Mouse (Mus musculus) midbrain, embryonic 16.5 days (tissue): ENCODE measurements around the gene Traip. TPM values are rescaled to one million over a fixed set of nuclear protein-coding genes. Genes with fewer than 3 reads are reported as not detected.
A peak's percentile ranks its signal among the peaks of the same experiment; 100 is the strongest.

Source experiments
- ATAC-seq: fragments of 200-750 bp; cut with Nextera tagmentation; 2 replicates; pipeline ENCODE4 v1.8.0; 2017; ENCODE audit warnings: moderate TSS enrichment
- H3K27ac ChIP-seq: fragments of 300-500 bp; sonication (generic); 2 replicates; pipeline ENCODE4 v1.5.1; 2014; ENCODE audit warnings: mild to moderate bottlenecking, low read length, mixed read lengths
- H3K27me3 ChIP-seq: fragments of 300-500 bp; sonication (generic); 2 replicates; pipeline ENCODE4 v1.6.1; 2014; ENCODE audit warnings: low read depth, low read length, mixed read lengths; ENCODE audit not compliant: control insufficient read depth, insufficient read depth
- H3K36me3 ChIP-seq: fragments of 300-500 bp; sonication (generic); 2 replicates; pipeline ENCODE4 v1.6.1; 2014; ENCODE audit warnings: mild to moderate bottlenecking, low read length, moderate library complexity, mixed read lengths; ENCODE audit not compliant: control insufficient read depth, insufficient read depth
- H3K4me1 ChIP-seq: fragments of 300-500 bp; sonication (generic); 2 replicates; pipeline ENCODE4 v1.6.1; 2014; ENCODE audit warnings: mild to moderate bottlenecking, low read length, mixed read lengths; ENCODE audit not compliant: control insufficient read depth, insufficient read depth
- H3K4me2 ChIP-seq: fragments of 300-500 bp; sonication (generic); 2 replicates; pipeline ENCODE4 v1.6.1; 2014; ENCODE audit warnings: mild to moderate bottlenecking, low read length, mixed read lengths
- H3K4me3 ChIP-seq: fragments of 300-500 bp; sonication (generic); 2 replicates; pipeline ENCODE4 v1.5.1; 2014; ENCODE audit warnings: low read depth, mild to moderate bottlenecking, low read length, moderate library complexity, mixed read lengths
- H3K9ac ChIP-seq: fragments of 300-500 bp; sonication (generic); 2 replicates; pipeline ENCODE4 v1.6.1; 2014; ENCODE audit warnings: low read depth, low read length, mixed read lengths
- H3K9me3 ChIP-seq: fragments of 300-500 bp; sonication (generic); replicated peaks from 2 replicates; pipeline ENCODE4 v1.6.1; 2014; ENCODE audit warnings: mild to moderate bottlenecking, low read length, mixed read lengths; ENCODE audit not compliant: control insufficient read depth, poor library complexity, severe bottlenecking
- WGBS: fragments of 180-500 bp; shearing (Covaris S2); extraction: QIAGEN DNeasy Blood & Tissue Kit; methylation state at CpG from one replicate; pipeline ENCODE4 v1.1.7; 2014; 5-methylcytosine and 5-hydroxymethylcytosine counted together
- polyA plus RNA-seq: library from polyadenylated mRNA; unstranded; fragments of >200 nt; fragmentation: Nextera tagmentation; extraction: Ambion mirVana; gene quantifications from 2 replicates; pipeline ENCODE4 v1.2.1, GENCODE M21; 2015

Gene Traip
- polyA plus RNA-seq, 1 experiment from 2014 or later, result 12.6 TPM

DNA sequence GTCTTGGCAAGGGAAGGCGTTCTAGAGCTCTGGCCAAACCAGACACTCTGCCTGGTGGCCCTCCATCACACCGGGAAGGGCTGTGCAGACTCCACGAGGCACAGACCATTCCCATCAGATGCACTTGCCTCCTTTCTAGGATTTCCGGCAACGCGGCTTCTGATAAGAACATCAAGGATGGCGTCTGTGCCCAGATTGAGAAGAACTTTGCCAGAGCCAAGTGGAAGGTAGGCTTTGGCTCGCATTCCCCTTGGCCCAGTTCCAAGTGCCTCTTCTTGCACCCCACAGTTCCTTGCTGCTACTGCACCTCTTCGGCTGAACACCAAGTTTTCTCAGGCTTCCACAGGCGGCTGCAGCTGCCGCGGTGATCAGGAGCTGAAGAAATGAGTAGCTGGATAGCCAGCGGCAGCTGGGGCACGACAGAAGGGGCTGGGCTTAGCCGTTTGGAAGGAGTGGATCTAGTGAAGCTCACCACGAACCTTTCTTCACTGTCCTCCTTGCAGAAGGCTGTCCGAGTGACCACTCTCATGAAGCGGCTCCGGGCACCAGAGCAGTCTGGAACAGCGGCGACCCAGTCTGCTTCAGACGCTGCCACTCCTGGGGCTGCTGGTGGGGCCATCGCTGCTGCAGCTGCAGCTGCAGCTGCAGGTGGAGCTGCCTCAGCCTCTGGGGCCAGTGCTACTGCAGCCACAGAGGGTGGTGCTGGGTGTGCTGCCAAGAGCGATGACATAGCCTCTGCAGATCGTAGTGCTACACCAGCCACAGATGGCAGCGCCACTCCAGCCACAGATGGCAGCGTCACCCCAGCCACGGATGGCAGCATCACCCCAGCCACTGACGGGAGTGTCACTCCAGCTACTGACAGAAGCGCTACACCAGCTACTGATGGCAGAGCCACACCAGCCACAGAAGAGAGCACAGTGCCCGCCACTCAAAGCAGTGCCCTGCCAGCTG, 2.4 kb upstream of the Traip start:
- WGBS, result 91% methylated on average over 31 of the region's 31 CpGs
- Histone ChIP-seq H3K27ac (no peak overlapping the region), H3K4me3 (no peak overlapping the region), H3K4me2 (no peak overlapping the region), H3K36me3 (peaks cover 5% of the 10 kb centered on the region; the same call in 1 of the 2 replicates), H3K9me3 (no peaks in the 10 kb centered on the region), H3K4me1 (peaks cover 13% of the 10 kb centered on the region), H3K27me3 (no peaks in the 10 kb centered on the region), H3K9ac (no peak overlapping the region)
- ATAC-seq, result no peak

- H3K9me3 ChIP-seq, result no peaks in the 10 kb centered on the region
- H3K36me3 ChIP-seq, result peaks cover 5% of the 10 kb centered on the region; the same call in 1 of the 2 replicates
- no peaks in the 10 kb centered on the region for H3K27me3 ChIP-seq
- no peak overlapping the region for H3K4me2 ChIP-seq
- WGBS, result 86% methylated on average over 13 of the region's 13 CpGs
- peaks cover 13% of the 10 kb centered on the region for H3K4me1 ChIP-seq
- no peak overlapping the region for H3K27ac ChIP-seq
- ATAC-seq, result no peak
- no peak overlapping the region for H3K9ac ChIP-seq
- no peak overlapping the region for H3K4me3 ChIP-seq
Observed at GRCm38 (mm10) chr9:107949184-107949921, 583 bp upstream of the Traip start.

- H3K36me3 ChIP-seq, result peaks cover 5% of the 10 kb centered on the region; the same call in 1 of the 2 replicates
- H3K4me3 ChIP-seq, result peak overlapping the region; percentile 51
- peaks cover 13% of the 10 kb centered on the region for H3K4me1 ChIP-seq
- no peaks in the 10 kb centered on the region for H3K27me3 ChIP-seq
- ATAC-seq, result peak; percentile 95
- WGBS, result 14% methylated on average over 45 of the region's 45 CpGs
- H3K4me2 ChIP-seq, result peak overlapping the region; percentile 93
- H3K9me3 ChIP-seq, result no peaks in the 10 kb centered on the region
- H3K9ac ChIP-seq, result peak overlapping the region; percentile 65
- H3K27ac ChIP-seq, result peak overlapping the region; percentile 86
Observed at GRCm38 (mm10) chr9:107950460-107951355, 772 bp downstream of the Traip start.

- no peak overlapping the region for H3K27ac ChIP-seq
- 0 out of 2 replicates have a peak, but pooled peaks cover 2% of the 10 kb centered on the region for H3K36me3 ChIP-seq
- H3K9ac ChIP-seq, result no peak overlapping the region
- 84% methylated on average over 6 of the region's 6 CpGs for WGBS
- no peak overlapping the region for H3K4me2 ChIP-seq
- H3K27me3 ChIP-seq, result no peaks in the 10 kb centered on the region
- H3K4me1 ChIP-seq, result peaks cover 12% of the 10 kb centered on the region
- no peak overlapping the region for H3K4me3 ChIP-seq
- no peak for ATAC-seq
- H3K9me3 ChIP-seq, result no peaks in the 10 kb centered on the region
Observed at GRCm38 (mm10) chr9:107955613-107956289, 5.8 kb downstream of the Traip start.

DNA sequence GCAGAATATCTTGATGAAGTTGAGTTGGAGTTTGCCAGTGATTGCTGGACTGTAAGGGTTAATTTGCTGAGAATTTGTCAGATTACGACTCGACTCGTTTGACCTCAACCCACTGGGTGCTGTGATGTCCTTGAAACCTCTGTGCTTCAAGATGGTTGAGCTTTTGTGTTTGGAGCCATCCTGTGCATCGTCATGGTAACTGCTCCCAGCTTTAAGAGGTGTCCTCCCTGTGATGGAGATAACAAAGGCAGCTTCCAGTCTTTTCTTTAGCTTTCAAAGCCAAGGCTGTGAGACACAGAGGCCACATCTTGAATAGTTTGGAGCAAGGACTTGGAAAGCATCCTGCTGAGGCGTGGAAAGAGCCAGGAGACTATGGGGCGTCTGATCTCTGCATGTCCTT, 7.2 kb downstream of the Traip start:
- Histone ChIP-seq H3K4me1 (peaks cover 17% of the 10 kb centered on the region), H3K27ac (peak overlapping the region; percentile 47; the same call in 1 of the 2 replicates), H3K27me3 (no peaks in the 10 kb centered on the region), H3K9ac (no peak overlapping the region), H3K4me2 (no peak overlapping the region), H3K4me3 (no peak overlapping the region), H3K9me3 (no peaks in the 10 kb centered on the region), H3K36me3 (0 out of 2 replicates have a peak, but pooled peaks cover 2% of the 10 kb centered on the region)
- no peak for ATAC-seq
- 14% methylated on average over 6 of the region's 6 CpGs for WGBS

DNA sequence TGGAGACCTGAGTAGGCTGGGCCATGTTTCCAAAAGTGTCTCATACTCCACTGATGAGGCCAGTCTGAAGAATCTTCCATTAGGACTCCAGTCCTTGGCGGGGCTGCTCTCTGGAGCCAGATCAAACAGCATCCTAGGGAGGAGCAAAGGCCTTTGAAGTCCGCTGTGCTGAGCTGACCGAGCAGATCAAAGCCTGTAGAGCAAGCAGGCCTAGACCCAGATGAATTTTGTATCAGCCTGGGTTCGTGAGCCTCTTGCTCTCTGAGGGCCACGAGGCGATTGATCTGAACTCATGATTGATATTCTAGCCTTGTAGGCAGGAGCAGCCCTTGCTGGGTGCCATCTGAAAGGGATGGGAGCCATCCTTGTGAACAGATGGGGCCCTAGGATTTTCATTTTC, 10.0 kb downstream of the Traip start:
- Histone ChIP-seq H3K9ac (no peak overlapping the region), H3K4me1 (peaks cover 21% of the 10 kb centered on the region), H3K4me3 (no peak overlapping the region), H3K27ac (peak overlapping the region; percentile 86), H3K27me3 (no peaks in the 10 kb centered on the region), H3K9me3 (no peaks in the 10 kb centered on the region), H3K4me2 (no peak overlapping the region), H3K36me3 (0 out of 2 replicates have a peak, but pooled peaks cover 2% of the 10 kb centered on the region)
- 39% methylated on average over 6 of the region's 6 CpGs for WGBS
- ATAC-seq, result peak; percentile 21; the same call in 1 of the 2 replicates

- H3K4me3 ChIP-seq, result no peak overlapping the region
Observed at GRCm38 (mm10) chr9:107960928-107961327, 11.0 kb downstream of the Traip start.

DNA sequence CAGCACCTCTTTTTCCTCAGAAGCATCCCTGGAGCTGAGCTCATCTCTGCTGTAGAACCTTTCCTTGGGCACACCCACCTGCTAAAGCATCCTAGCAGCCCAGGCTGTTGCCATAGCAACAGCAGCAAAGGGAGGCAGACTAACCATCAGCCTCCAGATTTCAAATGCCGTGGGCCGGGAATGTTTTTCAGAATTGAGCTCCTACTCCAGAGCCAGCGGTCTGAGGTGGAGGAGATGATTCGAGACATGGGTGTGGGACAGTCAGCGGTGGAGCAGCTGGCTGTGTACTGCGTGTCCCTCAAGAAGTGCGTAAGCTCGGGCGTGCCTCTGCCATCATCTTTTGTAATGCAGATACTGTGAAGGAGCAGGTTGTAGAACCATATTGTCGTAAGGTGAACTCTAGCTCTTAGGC, 11.4 kb downstream of the Traip start:
- peak; percentile 85 for ATAC-seq
- Histone ChIP-seq H3K27ac (peak overlapping the region; percentile 86), H3K4me3 (no peak overlapping the region), H3K4me2 (peak overlapping the region; percentile 40), H3K9me3 (no peaks in the 10 kb centered on the region), H3K4me1 (peaks cover 21% of the 10 kb centered on the region), H3K27me3 (no peaks in the 10 kb centered on the region), H3K36me3 (0 out of 2 replicates have a peak, but pooled peaks cover 2% of the 10 kb centered on the region), H3K9ac (peak overlapping the region; percentile 33; the same call in 1 of the 2 replicates)
- 57% methylated on average over 10 of the region's 10 CpGs for WGBS

More at GRCm38 (mm10) chr9:107960928-107961327, 11.0 kb downstream of the Traip start:
- peaks cover 21% of the 10 kb centered on the region for H3K4me1 ChIP-seq
- H3K9ac ChIP-seq, result peak overlapping the region; percentile 33; the same call in 1 of the 2 replicates
- no peaks in the 10 kb centered on the region for H3K9me3 ChIP-seq
- 71% methylated on average over 4 of the region's 4 CpGs for WGBS
- H3K4me2 ChIP-seq, result peak overlapping the region; percentile 40
- no peaks in the 10 kb centered on the region for H3K27me3 ChIP-seq
- peak overlapping the region; percentile 86 for H3K27ac ChIP-seq
- 0 out of 2 replicates have a peak, but pooled peaks cover 2% of the 10 kb centered on the region for H3K36me3 ChIP-seq
- ATAC-seq, result no peak
